Mouse (Mus musculus): ENCODE data around the gene Cyth1. TPM values are rescaled to one million over a fixed set of nuclear protein-coding genes. Genes with fewer than 3 reads are reported as not detected.

The Cyth1 gene
- total and polyA plus RNA-seq, 3 experiments, result 13.2 to 13.6 TPM; not detected in 1

DNA sequence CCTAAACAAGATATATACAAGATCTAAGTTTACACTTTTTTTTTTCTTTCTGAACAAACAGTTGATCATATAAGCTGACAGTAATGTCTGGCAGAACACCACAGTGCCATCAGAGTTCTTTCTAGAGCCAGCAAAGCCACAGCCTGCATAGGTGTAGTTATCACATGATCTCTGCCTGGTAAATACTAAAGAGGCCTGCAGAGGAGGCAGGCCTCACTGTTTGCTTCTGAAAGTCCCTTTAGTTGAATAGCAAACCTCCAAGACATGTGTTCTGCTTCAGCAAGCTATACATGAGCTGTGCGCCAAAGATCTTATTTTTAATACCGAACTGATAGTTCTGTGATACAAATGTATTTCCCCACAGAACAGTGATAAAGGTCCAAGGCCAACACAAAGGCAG lies 3.3 kb downstream of the Cyth1 start:
- Histone ChIP-seq H3K9me3 (replicated peaks; ENCODE audit: insufficient read depth, low read length) (no peaks in the 10 kb centered on the region), H3K4me1 (ENCODE audit: control insufficient read depth in 1 of 2, insufficient read depth in 2 of 2, low read length in 2 of 2) (peaks cover 17 to 26% of the 10 kb centered on the region in 2 experiments), H3K27me3 (ENCODE audit: control insufficient read depth in 1 of 2, insufficient read depth in 2 of 2, low read length in 2 of 2) (no peaks in the 10 kb centered on the region)

DNA sequence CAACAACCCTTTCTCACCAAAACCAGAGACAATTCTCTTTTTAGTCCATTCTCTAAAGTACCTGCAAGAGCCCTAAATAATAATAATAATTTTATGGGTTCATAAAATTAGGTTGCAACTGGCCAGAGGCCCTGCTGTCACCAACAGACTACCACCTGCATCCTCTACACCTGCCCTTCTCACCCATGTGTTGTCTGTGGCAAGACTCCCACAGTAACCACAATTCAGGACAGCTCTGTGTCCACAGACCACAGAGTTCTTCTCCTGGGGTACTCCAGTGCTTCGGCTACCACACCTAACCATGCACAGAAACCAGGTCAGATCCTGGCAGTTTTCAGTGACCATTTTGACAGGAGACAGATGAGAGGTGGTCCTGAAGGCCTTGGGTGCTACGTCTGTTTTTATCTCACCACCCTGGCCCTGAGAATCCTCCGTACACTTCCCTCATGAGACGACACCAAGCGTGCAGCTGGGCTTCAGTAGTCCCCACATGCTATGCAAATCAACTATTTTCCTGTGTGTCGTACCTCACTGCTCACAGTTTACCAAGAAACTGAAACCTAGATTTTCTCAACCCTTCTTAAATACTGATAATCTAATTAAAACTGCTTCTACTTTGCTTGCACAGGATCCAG lies 4.6 kb downstream of the Cyth1 start:
- no peak for DNase-seq (ENCODE audit: low read depth, low spot score)
- Histone ChIP-seq H3K27ac (ENCODE audit: control insufficient read depth, low read depth, low read length) (no peak overlapping the region), H3K9ac (ENCODE audit: control insufficient read depth, low read depth, low read length, poor library complexity, severe bottlenecking) (no peak overlapping the region), H3K4me3 (ENCODE audit: control insufficient read depth in 1 of 2, insufficient read depth in 1 of 2, low read depth in 2 of 2, low read length in 2 of 2) (no peak overlapping the region), H3K36me3 (ENCODE audit: control insufficient read depth in 1 of 2, insufficient read depth in 2 of 2, low read length in 2 of 2) (peaks cover 0 to 6% of the 10 kb centered on the region in 2 experiments; a peak in 1 of 4 replicates), H3K4me1 (ENCODE audit: control insufficient read depth in 1 of 2, insufficient read depth in 2 of 2, low read length in 2 of 2) (peaks cover 17 to 19% of the 10 kb centered on the region in 2 experiments), H3K27me3 (ENCODE audit: control insufficient read depth in 1 of 2, insufficient read depth in 2 of 2, low read length in 2 of 2) (no peaks in the 10 kb centered on the region), H3K9me3 (replicated peaks; ENCODE audit: insufficient read depth, low read length) (no peaks in the 10 kb centered on the region), H3K79me2 (ENCODE audit: control insufficient read depth, insufficient read depth, low read length, poor library complexity) (peaks cover 27% of the 10 kb centered on the region)
- TF ChIP-seq USF2 (IDR thresholded peaks at IDR 0.05; ENCODE audit: borderline replicate concordance in 1 of 2, insufficient read depth in 1 of 2, low read depth in 1 of 2, low read length in 2 of 2) (no peak), HCFC1 (IDR thresholded peaks at IDR 0.05; ENCODE audit: low read depth, low read length) (no peak), ZMIZ1 (IDR thresholded peaks at IDR 0.05; ENCODE audit: low read depth, low read length) (no peak), MAFK (IDR thresholded peaks at IDR 0.05; ENCODE audit: borderline replicate concordance, low read depth, low read length) (no peak), TBP (IDR thresholded peaks at IDR 0.05; ENCODE audit: low read depth, low read length) (no peak), JUND (IDR thresholded peaks at IDR 0.05; ENCODE audit: low read depth, low read length) (no peak), ZKSCAN1 (IDR thresholded peaks at IDR 0.05; ENCODE audit: low read depth, low read length) (no peak), GATA1 (IDR thresholded peaks at IDR 0.05; ENCODE audit: low read depth, low read length) (no peak), KAT2A (conservative IDR thresholded peaks at IDR 0.05; ENCODE audit: low read depth, low read length) (no peak), GABPA (IDR thresholded peaks at IDR 0.05; ENCODE audit: low read depth, low read length) (no peak), ZC3H11A (IDR thresholded peaks at IDR 0.05; ENCODE audit: low read depth, low read length) (no peak), RCOR1 (IDR thresholded peaks at IDR 0.05; ENCODE audit: low read depth, low read length) (no peak), NRF1 (IDR thresholded peaks at IDR 0.05; ENCODE audit: insufficient read depth, low read depth, low read length, poor library complexity, severe bottlenecking) (no peak), CTCF (IDR thresholded peaks at IDR 0.05 in 2 of 3, conservative IDR thresholded peaks at IDR 0.05 in 1 of 3; ENCODE audit: control insufficient read depth in 1 of 3, insufficient read depth in 1 of 3, low read depth in 2 of 3, low read length in 3 of 3, poor library complexity in 1 of 3, severe bottlenecking in 1 of 3) (no peak), MXI1 (IDR thresholded peaks at IDR 0.05; ENCODE audit: low read depth, low read length) (no peak), SIN3A (IDR thresholded peaks at IDR 0.05; ENCODE audit: low read length) (no peak), RAD21 (IDR thresholded peaks at IDR 0.05; ENCODE audit: low read depth, low read length) (no peak), NELFE (IDR thresholded peaks at IDR 0.05; ENCODE audit: low read depth, low read length) (no peak), POLR2A (IDR thresholded peaks at IDR 0.05; ENCODE audit: control insufficient read depth in 1 of 2, insufficient read depth in 1 of 2, low read depth in 1 of 2, low read length in 2 of 2, poor library complexity in 1 of 2) (no peak)

More for the DNA sequence above, 3.3 kb downstream of the Cyth1 start:
- H3K27ac ChIP-seq (ENCODE audit: control insufficient read depth, low read depth, low read length), result no peak overlapping the region
- H3K4me3 ChIP-seq (ENCODE audit: control insufficient read depth in 1 of 2, insufficient read depth in 1 of 2, low read depth in 2 of 2, low read length in 2 of 2), result no peak overlapping the region
- no peak for DNase-seq (ENCODE audit: low read depth, low spot score)
- TF ChIP-seq MEF2A (IDR thresholded peaks at IDR 0.05; ENCODE audit: extremely low read depth, insufficient replicate concordance, low read depth, low read length, poor library complexity, severe bottlenecking) (no peak), USF1 (IDR thresholded peaks at IDR 0.05; ENCODE audit: low read depth, low read length) (peak; percentile 63)
- no peak overlapping the region for H3K9ac ChIP-seq (ENCODE audit: control insufficient read depth, low read depth, low read length, poor library complexity, severe bottlenecking)
- peaks cover 0 to 13% of the 10 kb centered on the region in 2 experiments; a peak in 2 of 4 replicates for H3K36me3 ChIP-seq (ENCODE audit: control insufficient read depth in 1 of 2, insufficient read depth in 2 of 2, low read length in 2 of 2)
- peaks cover 27% of the 10 kb centered on the region for H3K79me2 ChIP-seq (ENCODE audit: control insufficient read depth, insufficient read depth, low read length, poor library complexity)

All from MEL (cell line).